Mouse (Mus musculus): ENCODE results near the gene Pid1. TPM values are rescaled to one million over a fixed set of nuclear protein-coding genes. Genes with fewer than 3 reads are reported as not detected.

Pid1 gene
- total RNA-seq, 2 experiments from 2014 or later = 39.5 to 40.2 TPM

Small RNAs within 50 kb of the gene (microRNA-seq; reads per million reads assigned to microRNA genes)
- 0 reads per million in 2 experiments for gene Mir6353

All from left cerebral cortex, postnatal 14 days (tissue).